Mouse (Mus musculus) MEL (cell line): ENCODE results near the gene Ros1. TPM values are rescaled to one million over a fixed set of nuclear protein-coding genes. Genes with fewer than 3 reads are reported as not detected.

ENCODE experiments used
- DNase-seq: peaks from one replicate; pipeline ENCODE4 v3.0.0; 2011; ENCODE audit warnings: low read depth, low spot score
- H3K27ac ChIP-seq: 2 replicates; pipeline ENCODE4 v1.5.1; 2012; ENCODE audit warnings: low read depth, mild to moderate bottlenecking, control low read depth, low read length, moderate library complexity; ENCODE audit not compliant: control insufficient read depth
- H3K27me3 ChIP-seq, 2 experiments: fragments of 150-350 bp in 1 of 2; sonication (generic) in 1 of 2; 2 replicates each; pipeline ENCODE4 v1.6.1; 2012; ENCODE audit warnings: low read length in 2 of 2, mild to moderate bottlenecking in 2 of 2, improper control_type of control experiment in 1 of 2, moderate library complexity in 1 of 2; ENCODE audit not compliant: insufficient read depth in 2 of 2, control insufficient read depth in 1 of 2
- H3K36me3 ChIP-seq, 2 experiments: 2 replicates each; pipeline ENCODE4 v1.6.1; 2012 to 2014; ENCODE audit warnings: low read length in 2 of 2, improper control_type of control experiment in 1 of 2, inconsistent platforms in 1 of 2, mild to moderate bottlenecking in 1 of 2; ENCODE audit not compliant: insufficient read depth in 2 of 2, control insufficient read depth in 1 of 2
- H3K4me1 ChIP-seq, 2 experiments: fragments of 150-350 bp in 1 of 2; sonication (generic) in 1 of 2; 2 replicates each; pipeline ENCODE4 v1.6.1; 2012; ENCODE audit warnings: low read length in 2 of 2, improper control_type of control experiment in 1 of 2, mild to moderate bottlenecking in 1 of 2; ENCODE audit not compliant: insufficient read depth in 2 of 2, control insufficient read depth in 1 of 2
- H3K4me3 ChIP-seq, 2 experiments: fragments of 150-350 bp in 1 of 2; sonication (generic) in 1 of 2; 2 replicates each; pipeline ENCODE4 v1.5.1; 2012; ENCODE audit warnings: low read depth in 2 of 2, low read length in 2 of 2, mild to moderate bottlenecking in 2 of 2, moderate library complexity in 2 of 2, control low read depth in 1 of 2, improper control_type of control experiment in 1 of 2; ENCODE audit not compliant: control insufficient read depth in 1 of 2, insufficient read depth in 1 of 2
- H3K79me2 ChIP-seq: 2 replicates; pipeline ENCODE4 v1.6.1; 2012; ENCODE audit warnings: mild to moderate bottlenecking, low read length, moderate library complexity; ENCODE audit not compliant: control insufficient read depth, poor library complexity, insufficient read depth
- H3K9ac ChIP-seq: 2 replicates; pipeline ENCODE4 v1.6.1; 2012; ENCODE audit warnings: low read depth, mild to moderate bottlenecking, control low read depth, low read length, moderate library complexity; ENCODE audit not compliant: control insufficient read depth, poor library complexity, severe bottlenecking
- H3K9me3 ChIP-seq: fragments of 150-350 bp; sonication (generic); replicated peaks from 2 replicates; pipeline ENCODE4 v1.6.1; 2012; ENCODE audit warnings: mild to moderate bottlenecking, low read length, improper control_type of control experiment, moderate library complexity; ENCODE audit not compliant: insufficient read depth
- BHLHE40 ChIP-seq: IDR thresholded peaks from 2 replicates; pipeline ENCODE4 v1.6.1; 2012; ENCODE audit warnings: low read depth, mild to moderate bottlenecking, inconsistent platforms, low read length, improper control_type of control experiment, borderline replicate concordance
- ELF1 ChIP-seq: IDR thresholded peaks from 2 replicates; pipeline ENCODE4 v1.6.1; 2014; ENCODE audit warnings: low read depth, mild to moderate bottlenecking, inconsistent platforms, low read length, improper control_type of control experiment, moderate library complexity
- EP300 ChIP-seq, 2 experiments: IDR thresholded peaks; 2 replicates each; pipeline ENCODE4 v1.6.1; 2011; ENCODE audit warnings: improper control_type of control experiment in 2 of 2, low read length in 2 of 2, low read depth in 1 of 2, mild to moderate bottlenecking in 1 of 2
- GABPA ChIP-seq: IDR thresholded peaks from 2 replicates; pipeline ENCODE4 v1.6.1; 2012; ENCODE audit warnings: low read depth, mild to moderate bottlenecking, inconsistent platforms, low read length, improper control_type of control experiment, moderate library complexity
- GATA1 ChIP-seq: IDR thresholded peaks from 2 replicates; pipeline ENCODE4 v1.6.1; 2011; ENCODE audit warnings: low read depth, low read length, improper control_type of control experiment
- HCFC1 ChIP-seq: IDR thresholded peaks from 2 replicates; pipeline ENCODE4 v1.6.1; 2012; ENCODE audit warnings: low read depth, mild to moderate bottlenecking, inconsistent platforms, low read length, improper control_type of control experiment, moderate library complexity
- JUND ChIP-seq: IDR thresholded peaks from 2 replicates; pipeline ENCODE4 v1.6.1; 2011; ENCODE audit warnings: low read depth, mild to moderate bottlenecking, improper control_type of control experiment, low read length
- MYC ChIP-seq: IDR thresholded peaks from 2 replicates; pipeline ENCODE4 v1.6.1; 2011; ENCODE audit warnings: low read depth, mild to moderate bottlenecking, low read length, improper control_type of control experiment, moderate library complexity
- NELFE ChIP-seq: IDR thresholded peaks from 2 replicates; pipeline ENCODE4 v1.6.1; 2011; ENCODE audit warnings: low read depth, low read length, improper control_type of control experiment
- POLR2A ChIP-seq, 2 experiments: IDR thresholded peaks; 2 replicates each; pipeline ENCODE4 v1.6.1; 2011 to 2012; ENCODE audit warnings: low read length in 2 of 2, mild to moderate bottlenecking in 2 of 2, control low read depth in 1 of 2, improper control_type of control experiment in 1 of 2, low read depth in 1 of 2, moderate library complexity in 1 of 2; ENCODE audit not compliant: control insufficient read depth in 1 of 2, insufficient read depth in 1 of 2, poor library complexity in 1 of 2
- POLR2AphosphoS2 ChIP-seq: IDR thresholded peaks from 2 replicates; pipeline ENCODE4 v1.6.1; 2011; ENCODE audit warnings: low read length, improper control_type of control experiment
- POLR2AphosphoS5 ChIP-seq: IDR thresholded peaks from 2 replicates; pipeline ENCODE4 v1.6.1; 2012; ENCODE audit warnings: low read depth, borderline replicate concordance, mild to moderate bottlenecking, inconsistent platforms, low read length, moderate library complexity, mixed read lengths
- RAD21 ChIP-seq: IDR thresholded peaks from 2 replicates; pipeline ENCODE4 v1.6.1; 2011; ENCODE audit warnings: mild to moderate bottlenecking, low read depth, low read length, improper control_type of control experiment
- RCOR1 ChIP-seq: IDR thresholded peaks from 2 replicates; pipeline ENCODE4 v1.6.1; 2012; ENCODE audit warnings: low read depth, mild to moderate bottlenecking, inconsistent platforms, low read length, improper control_type of control experiment
- SMC3 ChIP-seq: IDR thresholded peaks from 2 replicates; pipeline ENCODE4 v1.6.1; 2011; ENCODE audit warnings: low read depth, low read length, improper control_type of control experiment
- TAL1 ChIP-seq: IDR thresholded peaks from 2 replicates; pipeline ENCODE4 v1.6.1; 2012; ENCODE audit warnings: mild to moderate bottlenecking, inconsistent platforms, low read length, moderate library complexity, mixed read lengths
- TBP ChIP-seq: IDR thresholded peaks from 2 replicates; pipeline ENCODE4 v1.8.0; 2011; ENCODE audit warnings: low read depth, low read length, improper control_type of control experiment
- ZMIZ1 ChIP-seq: IDR thresholded peaks from 2 replicates; pipeline ENCODE4 v1.6.1; 2012; ENCODE audit warnings: low read depth, mild to moderate bottlenecking, inconsistent platforms, low read length, improper control_type of control experiment, moderate library complexity
- ZNF384 ChIP-seq: IDR thresholded peaks from 2 replicates; pipeline ENCODE4 v1.6.1; 2012; ENCODE audit warnings: low read depth, mild to moderate bottlenecking, inconsistent platforms, low read length, improper control_type of control experiment
- polyA plus RNA-seq, 2 experiments: library from polyadenylated mRNA; stranded (reverse) in 1 of 2; unstranded in 1 of 2; fragments of >175 nt in 1 of 2; fragments of >200 nt in 1 of 2; gene quantifications; 2 replicates each; pipeline versions ENCODE4 v1.2.1 to v1.2.4; 2012; ENCODE audit warnings: low replicate concordance in 2 of 2, low read depth in 1 of 2; ENCODE audit not compliant: insufficient read length in 2 of 2, insufficient read depth in 1 of 2, missing spikeins in 1 of 2
- total RNA-seq: library from RNA; depleted of rRNA; stranded (reverse); fragments of 300-350 nt; gene quantifications from 2 replicates; pipeline ENCODE4 v1.2.3, GENCODE M21; 2012

Gene Ros1
- total and polyA plus RNA-seq, 3 experiments = not detected

DNA sequence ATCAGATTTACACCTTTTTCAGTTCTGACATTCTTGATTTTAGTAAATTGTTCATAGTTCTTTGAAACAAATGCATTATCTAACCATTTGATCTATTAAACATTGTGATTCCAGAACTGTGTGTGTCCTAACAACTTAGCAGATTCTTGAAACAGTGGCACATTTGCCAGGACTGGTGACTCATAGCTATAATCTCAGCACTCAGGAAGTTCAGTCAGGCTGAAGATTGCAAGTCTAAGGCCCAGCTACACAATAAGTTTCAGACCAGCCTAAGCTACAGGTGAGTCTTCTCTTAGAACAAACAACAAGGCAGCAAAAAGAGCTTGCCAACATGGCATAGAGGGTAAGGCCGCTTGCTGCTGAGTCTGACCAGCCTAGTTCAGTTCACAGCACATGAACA lies 24.6 kb downstream of the Ros1 start:
- no peak overlapping the region for H3K9ac ChIP-seq
- no peaks in the 10 kb centered on the region for H3K9me3 ChIP-seq
- no peaks in the 10 kb centered on the region for H3K36me3 ChIP-seq
- no peak for TF ChIP-seq JUND
- TF ChIP-seq MYC = no peak
- no peak for TF ChIP-seq BHLHE40
- TF ChIP-seq POLR2AphosphoS5 = no peak
- TF ChIP-seq RAD21 = no peak
- no peak for TF ChIP-seq NELFE
- no peak for TF ChIP-seq POLR2A (IDR thresholded peaks at IDR 0.05; ENCODE audit: control insufficient read depth in 1 of 2, insufficient read depth in 1 of 2, low read depth in 1 of 2, low read length in 2 of 2, poor library complexity in 1 of 2)
- TF ChIP-seq EP300 (IDR thresholded peaks at IDR 0.05; ENCODE audit: low read depth in 1 of 2, low read length in 2 of 2) = no peak
- 0 out of 4 replicates have a peak, but pooled peaks cover 0 to 1% of the 10 kb centered on the region in 2 experiments for H3K27me3 ChIP-seq
- no peak overlapping the region for H3K27ac ChIP-seq
- H3K79me2 ChIP-seq = no peaks in the 10 kb centered on the region
- H3K4me3 ChIP-seq = no peak overlapping the region
- no peaks in the 10 kb centered on the region for H3K4me1 ChIP-seq
- no peak for DNase-seq

DNA sequence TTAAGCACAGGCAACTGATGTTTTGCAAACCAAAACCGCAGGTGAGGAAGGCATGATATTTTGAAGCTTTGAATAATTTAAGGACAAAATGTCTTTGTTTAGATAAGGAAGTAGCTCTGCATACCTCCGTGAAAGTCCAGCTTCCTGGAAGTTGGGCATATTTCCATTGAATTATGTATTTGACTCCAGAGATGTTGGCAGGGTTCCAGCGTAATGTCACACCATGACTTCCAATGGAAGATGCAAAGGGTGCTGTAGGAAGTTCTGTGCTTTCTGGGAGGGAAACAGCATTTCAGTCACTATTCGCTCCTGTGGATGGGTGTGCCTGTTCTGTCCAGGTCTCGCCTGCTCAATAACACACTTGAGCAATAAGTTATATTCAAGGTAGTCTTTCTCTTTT lies 25.2 kb downstream of the Ros1 start:
- Histone ChIP-seq H3K4me3 (no peak overlapping the region), H3K9ac (no peak overlapping the region), H3K27ac (no peak overlapping the region), H3K79me2 (no peaks in the 10 kb centered on the region), H3K27me3 (0 out of 4 replicates have a peak, but pooled peaks cover 0 to under 1% of the 10 kb centered on the region in 2 experiments), H3K9me3 (no peaks in the 10 kb centered on the region), H3K36me3 (no peaks in the 10 kb centered on the region), H3K4me1 (no peaks in the 10 kb centered on the region)
- DNase-seq = no peak
- TF ChIP-seq GABPA (no peak), POLR2AphosphoS5 (no peak), ZNF384 (no peak), RCOR1 (no peak), HCFC1 (no peak), POLR2AphosphoS2 (no peak), BHLHE40 (no peak), ZMIZ1 (no peak), TBP (no peak), TAL1 (no peak), SMC3 (no peak), ELF1 (no peak), GATA1 (no peak)
